Mouse (Mus musculus) myocyte (in vitro differentiated cells): ENCODE measurements around the gene Erf. TPM values are rescaled to one million over a fixed set of nuclear protein-coding genes. Genes with fewer than 3 reads are reported as not detected.

Experiments
- H3K27me3 ChIP-seq: one replicate; pipeline ENCODE4 v1.6.1; 2011; ENCODE audit not compliant: control insufficient read depth, insufficient read depth, insufficient read length
- H3K36me3 ChIP-seq: one replicate; pipeline ENCODE4 v1.6.1; 2011; ENCODE audit not compliant: control insufficient read depth, insufficient read depth
- H3K4me2 ChIP-seq: one replicate; pipeline ENCODE4 v1.6.1; 2011; ENCODE audit warnings: low read depth, control low read depth
- H3K4me3 ChIP-seq: one replicate; pipeline ENCODE4 v1.5.1; 2011; ENCODE audit warnings: mild to moderate bottlenecking, control low read depth, moderate library complexity
- H3K79me2 ChIP-seq: one replicate; pipeline ENCODE4 v1.6.1; 2011; ENCODE audit not compliant: control insufficient read depth, insufficient read depth
- H3ac ChIP-seq: one replicate; pipeline ENCODE4 v1.6.1; 2011; ENCODE audit not compliant: control insufficient read depth, insufficient read length
- CEBPB ChIP-seq: IDR thresholded peaks from 2 replicates; pipeline ENCODE4 v1.6.1; 2011; ENCODE audit warnings: mild to moderate bottlenecking, moderate library complexity; ENCODE audit not compliant: poor library complexity, insufficient read depth, severe bottlenecking
- E2F4 ChIP-seq: IDR thresholded peaks from one replicate; pipeline ENCODE4 v1.6.1; 2011; ENCODE audit warnings: mild to moderate bottlenecking, control low read depth, moderate library complexity; ENCODE audit not compliant: insufficient read depth
- MAX ChIP-seq: IDR thresholded peaks from one replicate; pipeline ENCODE4 v1.6.1; 2011; ENCODE audit warnings: low read depth, mild to moderate bottlenecking, control low read depth
- MYOD1 ChIP-seq, 3 experiments: IDR thresholded peaks; one replicate each; pipeline ENCODE4 v1.6.1; 2011; ENCODE audit warnings: control low read depth in 2 of 3, low read depth in 2 of 3, mild to moderate bottlenecking in 2 of 3, moderate library complexity in 1 of 3; ENCODE audit not compliant: insufficient read length in 2 of 3, control insufficient read depth in 1 of 3
- MYOG ChIP-seq, 3 experiments: IDR thresholded peaks; one replicate each; pipeline ENCODE4 v1.6.1; 2011; ENCODE audit warnings: control low read depth in 2 of 3, low read depth in 2 of 3, mild to moderate bottlenecking in 2 of 3; ENCODE audit not compliant: insufficient read length in 2 of 3, control insufficient read depth in 1 of 3, insufficient read depth in 1 of 3
- POLR2A ChIP-seq: IDR thresholded peaks from one replicate; pipeline ENCODE4 v1.6.1; 2011; ENCODE audit warnings: low read depth, mild to moderate bottlenecking, control low read depth, moderate library complexity; ENCODE audit not compliant: insufficient read length
- POLR2AphosphoS2 ChIP-seq: IDR thresholded peaks from one replicate; pipeline ENCODE4 v1.6.1; 2011; ENCODE audit warnings: low read depth, control low read depth; ENCODE audit not compliant: insufficient read length
- REST ChIP-seq: IDR thresholded peaks from one replicate; pipeline ENCODE4 v1.6.1; 2011; ENCODE audit warnings: mild to moderate bottlenecking, control low read depth, moderate library complexity; ENCODE audit not compliant: insufficient read depth, insufficient read length
- SRF ChIP-seq: IDR thresholded peaks from one replicate; pipeline ENCODE4 v1.6.1; 2011; ENCODE audit warnings: low read depth; ENCODE audit not compliant: control insufficient read depth, insufficient read length
- TCF12 ChIP-seq: IDR thresholded peaks from one replicate; pipeline ENCODE4 v1.6.1; 2011; ENCODE audit warnings: mild to moderate bottlenecking, control low read depth; ENCODE audit not compliant: poor library complexity, insufficient read depth, severe bottlenecking
- TCF3 ChIP-seq: IDR thresholded peaks from one replicate; pipeline ENCODE4 v1.6.1; 2011; ENCODE audit warnings: low read depth, control low read depth; ENCODE audit not compliant: insufficient read length
- USF1 ChIP-seq: IDR thresholded peaks from one replicate; pipeline ENCODE4 v1.6.1; 2011; ENCODE audit warnings: low read depth, mild to moderate bottlenecking, control low read depth, moderate library complexity
- polyA plus RNA-seq: library from polyadenylated mRNA; unstranded; fragments of >200 nt; fragmentation: generic; extraction: Trizol; gene quantifications from one replicate; pipeline ENCODE4 v1.2.1, GENCODE M21; 2012; ENCODE audit warnings: missing spikeins

Erf gene
- polyA plus RNA-seq, 1 experiment = 42.5 TPM

DNA sequence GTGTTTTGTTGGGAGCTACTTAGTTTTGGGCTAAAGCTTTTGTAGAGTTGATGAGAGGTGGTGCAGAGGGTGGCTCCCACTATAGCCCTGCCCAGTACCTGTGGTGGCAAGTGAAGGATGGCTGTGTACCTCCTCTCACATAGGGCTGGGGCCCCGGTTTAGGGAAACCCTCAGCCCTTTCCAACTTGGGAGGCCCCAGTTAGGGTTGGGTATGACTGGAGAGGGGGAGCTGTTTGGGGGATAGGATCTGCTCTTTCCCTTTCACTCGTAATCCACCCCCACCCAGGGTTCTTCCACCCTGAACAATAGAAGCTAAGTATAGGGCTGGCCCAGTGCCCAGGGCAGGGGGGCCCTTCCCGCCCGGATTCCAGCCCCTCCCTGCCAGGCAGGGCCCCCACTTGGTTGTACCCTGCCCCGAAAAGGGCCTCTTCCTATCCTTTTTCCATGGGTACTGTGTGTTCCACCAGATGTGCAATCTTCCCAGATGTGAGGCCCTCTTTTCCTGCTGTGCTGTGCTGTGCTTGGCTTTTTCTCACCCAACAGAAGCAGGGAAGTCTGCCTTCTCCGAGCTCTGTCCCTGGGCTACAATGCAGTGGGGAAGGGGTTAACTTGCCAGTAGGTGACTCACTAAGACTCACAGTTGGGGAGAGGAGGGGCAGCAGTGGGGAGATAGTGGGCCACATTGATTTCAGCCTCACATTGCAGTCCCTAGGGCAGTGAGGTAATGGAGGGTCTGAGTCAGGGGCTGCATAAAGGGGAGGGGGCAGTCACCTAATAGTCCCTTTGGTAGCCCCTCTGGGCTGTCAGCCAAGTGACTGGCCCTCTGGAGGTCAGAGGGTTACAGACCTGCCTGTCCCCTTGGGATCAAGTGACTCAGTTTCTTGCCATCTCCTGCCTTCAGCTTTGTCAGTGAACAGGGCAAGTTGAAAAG lies 29.6 kb upstream of the Erf start:
- H3ac ChIP-seq = peak overlapping the region; percentile 57
- H3K36me3 ChIP-seq = no peaks in the 10 kb centered on the region
- H3K4me3 ChIP-seq = peak overlapping the region; percentile 37
- peak overlapping the region; percentile 82 for H3K4me2 ChIP-seq
- TF ChIP-seq POLR2A (peak; percentile 29), SRF (no peak)
- peaks cover 26% of the 10 kb centered on the region for H3K79me2 ChIP-seq
- no peaks in the 10 kb centered on the region for H3K27me3 ChIP-seq

DNA sequence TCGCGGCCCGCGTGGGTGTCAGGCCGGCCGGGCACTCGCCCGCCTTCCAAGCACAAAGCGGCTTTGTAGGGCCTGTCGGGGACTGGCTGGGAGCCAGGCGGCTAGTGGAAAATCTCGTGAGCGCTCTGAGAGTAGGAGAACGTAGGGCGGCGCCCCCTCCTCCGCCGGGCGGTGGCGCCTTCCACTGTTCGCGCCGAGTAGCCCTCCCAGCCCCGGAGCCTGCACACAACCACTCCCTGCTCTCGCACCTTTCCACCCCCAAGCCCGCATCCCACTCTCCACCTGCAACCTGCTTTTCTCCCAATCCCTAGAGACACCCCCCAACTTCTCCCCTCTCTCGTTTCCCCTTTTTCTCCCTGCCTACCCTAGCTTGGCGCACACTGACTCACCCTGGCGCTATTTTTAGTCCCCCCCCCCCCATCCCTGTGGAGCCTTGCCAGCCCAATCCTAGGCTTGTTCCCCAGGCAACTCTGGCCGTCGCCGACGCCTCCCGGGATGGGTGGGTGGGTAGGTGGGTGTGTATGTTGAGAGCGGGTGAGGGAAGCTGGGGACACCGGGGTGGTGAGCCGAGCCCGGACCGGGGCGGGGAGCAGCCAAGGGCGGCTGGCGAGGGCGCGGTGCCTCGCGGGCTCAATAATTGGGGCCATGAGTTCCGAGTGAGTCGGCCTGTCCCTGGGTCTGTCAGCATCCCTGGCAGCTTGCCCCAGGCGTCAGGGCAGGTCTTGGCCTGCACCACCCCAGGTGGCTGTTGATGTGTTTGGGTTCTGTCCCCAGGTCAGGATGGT lies 28.7 kb upstream of the Erf start:
- H3ac ChIP-seq = peak overlapping the region; percentile 57
- H3K4me2 ChIP-seq = peak overlapping the region; percentile 82

DNA sequence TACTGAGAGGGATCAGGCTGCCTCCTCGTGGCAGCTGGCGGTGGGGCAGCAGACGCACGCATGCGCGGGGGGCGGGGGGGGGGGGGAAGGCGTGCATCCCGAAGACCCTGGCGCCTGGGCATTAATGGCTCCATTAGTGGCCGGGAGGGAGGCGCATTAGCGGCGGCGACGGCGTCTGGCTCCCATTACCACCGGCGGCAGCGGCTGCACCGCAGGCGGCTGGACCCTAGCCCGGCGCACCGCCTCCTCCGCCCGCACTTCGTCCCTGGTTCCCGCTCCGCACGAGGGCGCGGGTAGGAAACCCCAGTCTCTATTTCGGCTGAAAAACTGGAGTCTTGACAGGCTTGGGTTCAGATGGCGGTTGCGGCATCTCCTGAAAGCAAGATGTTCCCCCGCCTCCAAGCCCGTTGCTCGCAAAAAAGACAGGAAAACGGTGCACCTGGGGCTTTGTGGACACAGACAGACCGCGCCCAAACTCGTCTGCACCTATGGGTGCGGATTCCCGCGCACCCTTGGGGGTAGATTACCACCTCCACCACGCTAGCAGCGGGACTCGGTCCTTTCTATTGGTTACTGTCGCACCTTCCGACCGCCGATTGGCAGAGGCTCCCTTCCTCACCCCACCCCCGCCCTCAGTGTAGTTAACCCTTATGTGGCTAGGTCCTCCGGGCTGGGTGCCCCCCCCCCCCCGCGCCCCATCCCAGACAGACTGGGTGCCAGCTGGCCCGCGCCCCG lies 27.9 kb upstream of the Erf start:
- peak overlapping the region; percentile 37 for H3K4me3 ChIP-seq
- TF ChIP-seq POLR2A (peak; percentile 62), MAX (no peak), MYOD1 (IDR thresholded peaks at IDR 0.05; ENCODE audit: control insufficient read depth in 1 of 3, insufficient read length in 2 of 3, low read depth in 2 of 3) (peak in 1 of 3 experiments; percentile 55), TCF12 (no peak), MYOG (IDR thresholded peaks at IDR 0.05; ENCODE audit: control insufficient read depth in 1 of 3, insufficient read depth in 1 of 3, insufficient read length in 2 of 3, low read depth in 2 of 3) (no peak), TCF3 (no peak), REST (no peak), SRF (no peak), E2F4 (peak; percentile 31), USF1 (no peak), CEBPB (no peak), POLR2AphosphoS2 (peak; percentile 28)
- no peaks in the 10 kb centered on the region for H3K27me3 ChIP-seq
- H3K4me2 ChIP-seq = peak overlapping the region; percentile 82
- H3K79me2 ChIP-seq = peaks cover 17% of the 10 kb centered on the region
- H3K36me3 ChIP-seq = no peaks in the 10 kb centered on the region
- H3ac ChIP-seq = peak overlapping the region; percentile 57

More for the DNA sequence above, 28.7 kb upstream of the Erf start:
- no peaks in the 10 kb centered on the region for H3K36me3 ChIP-seq
- TF ChIP-seq MYOD1 (IDR thresholded peaks at IDR 0.05; ENCODE audit: control insufficient read depth in 1 of 3, insufficient read length in 2 of 3, low read depth in 2 of 3) (peak in 1 of 3 experiments; percentile 12), TCF12 (no peak), REST (no peak), SRF (no peak), USF1 (no peak), E2F4 (no peak), MYOG (IDR thresholded peaks at IDR 0.05; ENCODE audit: control insufficient read depth in 1 of 3, insufficient read depth in 1 of 3, insufficient read length in 2 of 3, low read depth in 2 of 3) (peak in 1 of 3 experiments; percentile 12), TCF3 (no peak), POLR2AphosphoS2 (no peak), CEBPB (no peak), POLR2A (peak; percentile 60), MAX (no peak)
- H3K79me2 ChIP-seq = peaks cover 25% of the 10 kb centered on the region
- H3K4me3 ChIP-seq = peak overlapping the region; percentile 37
- no peaks in the 10 kb centered on the region for H3K27me3 ChIP-seq

DNA sequence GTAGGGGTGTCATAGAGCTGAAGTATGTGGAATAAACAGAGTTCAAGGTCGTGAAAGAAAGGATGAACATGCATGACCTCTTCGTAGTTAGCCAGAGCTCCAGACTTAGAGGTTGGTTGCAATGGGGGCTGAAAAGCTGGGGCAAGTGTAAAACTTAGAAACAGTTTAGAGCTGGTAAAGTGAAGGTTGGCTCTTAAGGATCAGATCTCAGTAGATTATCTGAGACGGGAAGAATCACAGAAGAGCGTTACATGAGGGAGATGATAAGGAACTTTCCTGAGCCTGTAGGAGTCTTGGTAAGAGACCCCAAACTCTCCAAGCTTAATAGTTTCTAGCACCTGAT lies 27.4 kb upstream of the Erf start:
- Histone ChIP-seq H3ac (no peak overlapping the region), H3K79me2 (peaks cover 12% of the 10 kb centered on the region), H3K27me3 (no peaks in the 10 kb centered on the region), H3K4me3 (peak overlapping the region; percentile 37), H3K4me2 (peak overlapping the region; percentile 77), H3K36me3 (no peaks in the 10 kb centered on the region)
- TF ChIP-seq SRF = no peak
- no peak for TF ChIP-seq TCF3
- TF ChIP-seq USF1 = no peak
- TF ChIP-seq MYOD1 (IDR thresholded peaks at IDR 0.05; ENCODE audit: control insufficient read depth in 1 of 3, insufficient read length in 2 of 3, low read depth in 2 of 3) = no peak
- no peak for TF ChIP-seq E2F4
- TF ChIP-seq POLR2AphosphoS2 = no peak
- no peak for TF ChIP-seq POLR2A
- no peak for TF ChIP-seq MYOG (IDR thresholded peaks at IDR 0.05; ENCODE audit: control insufficient read depth in 1 of 3, insufficient read depth in 1 of 3, insufficient read length in 2 of 3, low read depth in 2 of 3)
- TF ChIP-seq CEBPB = no peak
- no peak for TF ChIP-seq REST
- TF ChIP-seq MAX = no peak
- no peak for TF ChIP-seq TCF12
